Mouse (Mus musculus): Measurements from ENCODE around the gene Npcd. TPM values are rescaled to one million over a fixed set of nuclear protein-coding genes. Genes with fewer than 3 reads are reported as not detected.

The Npcd gene
- polyA plus RNA-seq (2015; fragmentation: Nextera tagmentation; extraction: Ambion mirVana) = 0.11 TPM in 1 of 2 replicates, not detected in the other

DNA sequence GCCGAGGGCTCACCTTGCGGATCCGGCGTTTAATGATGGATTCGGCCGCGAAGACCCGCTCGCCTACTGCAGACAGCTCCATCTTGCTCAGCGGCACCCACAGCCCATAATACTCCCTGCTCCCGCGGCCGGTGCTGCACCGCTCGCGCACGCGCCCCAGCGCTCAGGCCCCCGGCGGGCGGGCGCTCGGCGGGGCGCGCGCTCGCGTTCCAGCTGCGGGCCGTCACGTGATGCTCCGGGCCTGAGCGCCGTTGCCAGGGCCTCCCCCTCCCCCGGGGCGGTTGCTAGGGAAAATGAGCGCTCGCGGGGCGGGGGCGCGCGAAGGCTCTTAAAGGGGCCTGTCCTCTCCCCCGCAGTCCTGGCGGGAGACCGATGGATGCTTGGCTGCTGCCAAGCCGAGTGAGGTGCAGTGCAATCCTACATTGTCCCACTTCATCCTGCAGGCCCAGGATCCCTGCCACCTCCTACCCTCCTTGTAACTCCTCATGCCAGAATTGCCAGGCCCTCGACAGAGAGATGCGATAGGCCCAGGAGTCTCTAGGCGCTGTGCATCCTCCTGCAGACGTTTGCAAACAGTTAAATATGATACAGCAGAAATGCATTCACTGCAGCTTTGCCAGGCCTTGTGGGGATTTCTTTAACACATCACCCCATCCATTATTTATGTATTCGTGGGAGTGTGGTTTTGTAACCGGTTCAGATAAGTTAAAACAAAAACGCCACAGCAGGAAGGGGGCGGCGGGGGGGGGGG, at the start of gene Npcd, which contains the start of gene Cbx6:
Npcd (minus strand) TSS at position 108 of the 751 bp plus-strand sequence.
Cbx6 (minus strand) TSS at position 559 of the 751 bp plus-strand sequence.

DNA sequence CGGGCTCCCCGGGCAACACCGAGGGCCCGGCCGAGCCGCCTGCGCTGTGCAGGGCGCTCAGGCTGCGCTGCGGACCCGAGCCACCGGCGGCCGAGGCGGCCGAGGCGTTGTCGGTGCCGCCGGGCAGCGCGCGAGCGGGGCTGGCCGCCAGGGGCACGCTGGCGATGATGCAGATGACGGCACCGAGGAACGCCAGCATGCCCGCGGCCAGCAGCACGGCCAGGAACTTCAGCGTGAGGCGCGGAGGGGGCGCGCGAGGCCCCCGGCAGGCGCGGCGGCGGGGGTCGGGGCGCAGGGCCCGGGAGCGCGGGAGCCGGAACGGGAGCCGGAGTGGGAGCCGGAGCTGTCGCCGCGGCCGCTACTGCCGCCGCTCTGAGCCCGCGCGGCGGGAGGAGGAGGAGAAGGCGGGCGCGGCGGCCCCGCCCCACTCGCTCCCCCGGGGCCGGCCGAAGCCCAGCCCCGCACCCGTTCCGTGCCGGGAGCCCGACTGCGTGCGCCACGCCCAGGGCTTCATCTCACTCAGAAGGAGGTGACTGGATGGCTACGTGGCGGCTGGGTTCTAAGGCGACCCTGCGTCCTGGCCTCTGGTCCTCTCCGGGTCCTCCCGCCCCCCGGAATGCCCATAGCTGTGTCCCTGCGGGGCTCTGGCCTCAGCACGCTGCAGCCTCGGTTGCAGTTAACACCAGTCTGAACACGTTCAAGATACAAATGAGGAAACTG, 29.5 kb downstream of the Npcd start, which contains the start of gene Nptxr:
Nptxr (minus strand) TSS at position 415 of the 720 bp plus-strand sequence.

DNA sequence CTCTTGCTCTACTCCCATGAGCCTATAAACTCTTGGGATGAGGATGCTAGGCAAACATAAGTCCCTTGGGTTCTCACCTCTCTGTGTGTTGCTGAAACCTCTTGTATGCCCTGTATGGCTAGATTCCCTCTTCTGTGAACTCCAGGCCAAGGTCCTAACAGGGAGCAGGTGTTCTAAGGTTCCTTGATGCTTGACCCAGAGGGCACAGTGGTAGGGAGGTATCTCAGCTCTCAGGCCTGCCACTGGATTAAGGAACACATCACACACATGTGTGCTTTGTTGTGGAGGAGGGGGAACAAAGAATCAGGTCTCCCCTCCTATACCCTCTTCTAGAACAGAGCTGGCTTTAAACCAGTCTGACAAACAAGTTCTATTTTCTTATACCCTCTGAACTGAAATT, 56.3 kb downstream of the Npcd start, which contains the start of gene Dnal4:
Dnal4 (minus strand) TSS at position 101 of the 400 bp plus-strand sequence.

DNA sequence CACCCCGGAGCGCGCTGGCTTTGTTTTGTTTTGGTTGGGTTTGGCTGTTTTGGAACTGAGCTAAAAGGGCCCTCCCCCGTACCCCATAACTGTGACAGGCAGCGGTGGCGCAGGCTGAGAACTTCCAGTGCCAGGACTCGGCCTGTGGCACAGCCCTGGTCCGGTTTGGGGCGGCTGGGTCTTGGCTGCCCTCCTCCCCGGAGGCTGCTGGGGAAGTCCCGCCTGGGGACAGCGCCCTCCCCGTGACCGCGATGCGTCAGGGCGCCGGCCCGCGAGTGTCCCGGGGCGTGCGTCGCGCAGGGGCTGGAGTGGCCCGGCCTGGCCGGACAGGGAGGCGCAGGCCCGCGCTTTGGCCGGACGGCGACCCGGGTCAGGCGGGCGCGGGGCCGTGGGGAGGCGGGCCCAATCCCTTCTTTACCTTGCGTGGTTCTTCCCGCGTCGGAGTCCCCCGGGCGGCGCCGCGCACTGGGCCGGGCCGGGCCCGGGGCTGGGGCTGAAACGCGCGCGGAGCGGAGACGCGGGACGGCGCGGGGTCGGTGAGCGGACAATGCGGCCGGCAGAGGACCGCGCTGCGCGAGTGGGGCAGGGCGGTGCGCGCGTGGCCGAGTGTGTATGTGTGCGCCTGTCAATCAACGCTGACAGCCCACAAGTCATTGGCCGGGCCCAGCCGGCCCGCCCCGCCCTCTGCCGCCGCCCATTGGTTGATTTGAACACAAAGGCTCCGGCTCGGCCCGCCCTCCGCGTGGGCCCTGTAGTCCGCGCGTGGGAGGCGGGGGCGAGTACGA, 91.9 kb downstream of the Npcd start, which contains the start of gene Sun2:
Sun2 (minus strand) TSS at position 616 of the 785 bp plus-strand sequence.

Other genes starting within 250 kb of the Npcd start
- gene Dmc1, start 229.1 kb downstream of the Npcd start, polyA plus RNA-seq (2015; fragmentation: Nextera tagmentation; extraction: Ambion mirVana) = 0.76 and 0.85 TPM in 2 replicates
- gene Fam227a, start 175.3 kb downstream of the Npcd start, polyA plus RNA-seq (2015; fragmentation: Nextera tagmentation; extraction: Ambion mirVana) = 0.19 and 0.40 TPM in 2 replicates
- 26.4 and 30.0 TPM in 2 replicates for gene Cby1, start 175.0 kb downstream of the Npcd start, polyA plus RNA-seq (2015; fragmentation: Nextera tagmentation; extraction: Ambion mirVana)
- gene Tomm22, start 163.4 kb downstream of the Npcd start, polyA plus RNA-seq (2015; fragmentation: Nextera tagmentation; extraction: Ambion mirVana) = 186 and 205 TPM in 2 replicates
- gene Josd1, start 146.3 kb downstream of the Npcd start, polyA plus RNA-seq (2015; fragmentation: Nextera tagmentation; extraction: Ambion mirVana) = 11.3 TPM in 2 replicates
- 8.6 and 10.5 TPM in 2 replicates for gene Gtpbp1, start 143.4 kb downstream of the Npcd start, polyA plus RNA-seq (2015; fragmentation: Nextera tagmentation; extraction: Ambion mirVana)
- 4.6 and 5.8 TPM in 2 replicates for gene Sun2, start 91.7 kb downstream of the Npcd start, polyA plus RNA-seq (2015; fragmentation: Nextera tagmentation; extraction: Ambion mirVana)
- gene Dnal4, start 56.4 kb downstream of the Npcd start, polyA plus RNA-seq (2015; fragmentation: Nextera tagmentation; extraction: Ambion mirVana) = 27.7 and 28.2 TPM in 2 replicates
- gene Nptxr, start 29.5 kb downstream of the Npcd start, polyA plus RNA-seq (2015; fragmentation: Nextera tagmentation; extraction: Ambion mirVana) = 1.4 and 1.8 TPM in 2 replicates
- gene Cbx6, start 451 bp upstream of the Npcd start, polyA plus RNA-seq (2015; fragmentation: Nextera tagmentation; extraction: Ambion mirVana) = 22.0 and 22.9 TPM in 2 replicates
- 7.5 and 8.2 TPM in 2 replicates for gene Apobec3, start 57.4 kb upstream of the Npcd start, polyA plus RNA-seq (2015; fragmentation: Nextera tagmentation; extraction: Ambion mirVana)
- gene Cbx7, start 136.9 kb upstream of the Npcd start, polyA plus RNA-seq (2015; fragmentation: Nextera tagmentation; extraction: Ambion mirVana) = 0.60 and 0.94 TPM in 2 replicates
- gene Pdgfb, start 180.7 kb upstream of the Npcd start, polyA plus RNA-seq (2015; fragmentation: Nextera tagmentation; extraction: Ambion mirVana) = 5.7 and 6.3 TPM in 2 replicates